Mouse (Mus musculus) myocyte (in vitro differentiated cells): ENCODE results near the gene Ptprm. TPM values are rescaled to one million over a fixed set of nuclear protein-coding genes. Genes with fewer than 3 reads are reported as not detected.

Experiments
- H3K27me3 ChIP-seq: one replicate; pipeline ENCODE4 v1.6.1; 2011; ENCODE audit not compliant: control insufficient read depth, insufficient read depth, insufficient read length
- H3K36me3 ChIP-seq: one replicate; pipeline ENCODE4 v1.6.1; 2011; ENCODE audit not compliant: control insufficient read depth, insufficient read depth
- H3K4me2 ChIP-seq: one replicate; pipeline ENCODE4 v1.6.1; 2011; ENCODE audit warnings: low read depth, control low read depth
- H3K4me3 ChIP-seq: one replicate; pipeline ENCODE4 v1.5.1; 2011; ENCODE audit warnings: mild to moderate bottlenecking, control low read depth, moderate library complexity
- H3K79me2 ChIP-seq: one replicate; pipeline ENCODE4 v1.6.1; 2011; ENCODE audit not compliant: control insufficient read depth, insufficient read depth
- H3ac ChIP-seq: one replicate; pipeline ENCODE4 v1.6.1; 2011; ENCODE audit not compliant: control insufficient read depth, insufficient read length
- CEBPB ChIP-seq: IDR thresholded peaks from 2 replicates; pipeline ENCODE4 v1.6.1; 2011; ENCODE audit warnings: mild to moderate bottlenecking, moderate library complexity; ENCODE audit not compliant: poor library complexity, insufficient read depth, severe bottlenecking
- E2F4 ChIP-seq: IDR thresholded peaks from one replicate; pipeline ENCODE4 v1.6.1; 2011; ENCODE audit warnings: mild to moderate bottlenecking, control low read depth, moderate library complexity; ENCODE audit not compliant: insufficient read depth
- MAX ChIP-seq: IDR thresholded peaks from one replicate; pipeline ENCODE4 v1.6.1; 2011; ENCODE audit warnings: low read depth, mild to moderate bottlenecking, control low read depth
- MYOD1 ChIP-seq, 3 experiments: IDR thresholded peaks; one replicate each; pipeline ENCODE4 v1.6.1; 2011; ENCODE audit warnings: control low read depth in 2 of 3, low read depth in 2 of 3, mild to moderate bottlenecking in 2 of 3, moderate library complexity in 1 of 3; ENCODE audit not compliant: insufficient read length in 2 of 3, control insufficient read depth in 1 of 3
- MYOG ChIP-seq, 3 experiments: IDR thresholded peaks; one replicate each; pipeline ENCODE4 v1.6.1; 2011; ENCODE audit warnings: control low read depth in 2 of 3, low read depth in 2 of 3, mild to moderate bottlenecking in 2 of 3; ENCODE audit not compliant: insufficient read length in 2 of 3, control insufficient read depth in 1 of 3, insufficient read depth in 1 of 3
- POLR2A ChIP-seq: IDR thresholded peaks from one replicate; pipeline ENCODE4 v1.6.1; 2011; ENCODE audit warnings: low read depth, mild to moderate bottlenecking, control low read depth, moderate library complexity; ENCODE audit not compliant: insufficient read length
- POLR2AphosphoS2 ChIP-seq: IDR thresholded peaks from one replicate; pipeline ENCODE4 v1.6.1; 2011; ENCODE audit warnings: low read depth, control low read depth; ENCODE audit not compliant: insufficient read length
- REST ChIP-seq: IDR thresholded peaks from one replicate; pipeline ENCODE4 v1.6.1; 2011; ENCODE audit warnings: mild to moderate bottlenecking, control low read depth, moderate library complexity; ENCODE audit not compliant: insufficient read depth, insufficient read length
- SRF ChIP-seq: IDR thresholded peaks from one replicate; pipeline ENCODE4 v1.6.1; 2011; ENCODE audit warnings: low read depth; ENCODE audit not compliant: control insufficient read depth, insufficient read length
- TCF12 ChIP-seq: IDR thresholded peaks from one replicate; pipeline ENCODE4 v1.6.1; 2011; ENCODE audit warnings: mild to moderate bottlenecking, control low read depth; ENCODE audit not compliant: poor library complexity, insufficient read depth, severe bottlenecking
- TCF3 ChIP-seq: IDR thresholded peaks from one replicate; pipeline ENCODE4 v1.6.1; 2011; ENCODE audit warnings: low read depth, control low read depth; ENCODE audit not compliant: insufficient read length
- USF1 ChIP-seq: IDR thresholded peaks from one replicate; pipeline ENCODE4 v1.6.1; 2011; ENCODE audit warnings: low read depth, mild to moderate bottlenecking, control low read depth, moderate library complexity
- polyA plus RNA-seq: library from polyadenylated mRNA; unstranded; fragments of >200 nt; fragmentation: generic; extraction: Trizol; gene quantifications from one replicate; pipeline ENCODE4 v1.2.1, GENCODE M21; 2012; ENCODE audit warnings: missing spikeins

The Ptprm gene
- polyA plus RNA-seq, 1 experiment: 6.5 TPM

DNA sequence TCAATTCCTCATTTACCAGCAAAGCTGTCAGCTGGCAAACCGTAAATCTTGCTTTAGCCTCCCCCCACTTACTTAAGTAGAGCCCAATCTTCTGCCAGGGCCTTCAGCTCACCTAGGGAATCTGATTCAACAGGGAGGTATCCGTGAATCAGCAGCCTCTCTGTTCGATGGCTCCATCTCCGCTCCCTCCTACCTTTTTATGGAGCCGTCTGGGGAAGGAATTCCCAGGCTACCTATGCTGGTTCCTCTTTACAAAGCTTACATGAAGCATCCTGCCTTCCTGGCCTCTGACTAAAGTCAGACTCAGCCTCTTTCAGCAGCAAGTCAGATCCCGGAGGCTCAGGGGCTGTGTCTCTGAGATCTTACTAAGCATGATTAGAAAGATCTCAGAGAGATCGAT is 264.1 kb downstream of the Ptprm start:
- H3K27me3 ChIP-seq: no peaks in the 10 kb centered on the region
- no peaks in the 10 kb centered on the region for H3K79me2 ChIP-seq
- no peak overlapping the region for H3K4me3 ChIP-seq
- no peaks in the 10 kb centered on the region for H3K36me3 ChIP-seq
- TF ChIP-seq TCF3: no peak
- no peak for TF ChIP-seq SRF
- no peak for TF ChIP-seq REST
- TF ChIP-seq POLR2A: no peak
- TF ChIP-seq E2F4: no peak
- no peak for TF ChIP-seq USF1
- no peak for TF ChIP-seq MYOG (IDR thresholded peaks at IDR 0.05; ENCODE audit: control insufficient read depth in 1 of 3, insufficient read depth in 1 of 3, insufficient read length in 2 of 3, low read depth in 2 of 3)
- no peak for TF ChIP-seq CEBPB
- no peak for TF ChIP-seq TCF12
- no peak overlapping the region for H3ac ChIP-seq
- H3K4me2 ChIP-seq: no peak overlapping the region

DNA sequence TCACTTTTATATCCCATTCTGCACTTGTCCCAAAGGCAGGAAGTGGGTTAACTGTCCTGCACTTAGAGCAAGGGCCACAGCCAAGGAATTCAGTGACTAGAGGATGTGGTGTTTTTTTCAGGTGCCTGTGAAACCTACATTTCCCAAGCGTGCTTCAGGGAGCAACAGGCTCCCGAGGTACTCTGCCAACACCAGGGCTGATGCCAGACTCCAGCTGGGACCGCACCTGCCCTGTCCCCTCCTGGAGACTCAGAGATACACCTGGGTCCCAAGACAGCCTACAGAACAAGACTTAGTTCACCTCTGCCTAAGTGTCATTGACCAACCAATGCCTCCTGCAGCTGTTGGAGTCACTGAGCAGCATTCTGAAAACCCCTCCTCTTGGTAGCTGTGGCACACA is 264.6 kb downstream of the Ptprm start:
- TF ChIP-seq POLR2AphosphoS2 (no peak), TCF3 (no peak)
- H3ac ChIP-seq: no peak overlapping the region

GRCm38 (mm10) chr17:67087585-67087984 is 266.7 kb downstream of the Ptprm start:
- no peak overlapping the region for H3K4me3 ChIP-seq
- H3K4me2 ChIP-seq: no peak overlapping the region
- H3K79me2 ChIP-seq: no peaks in the 10 kb centered on the region
- no peaks in the 10 kb centered on the region for H3K36me3 ChIP-seq
- no peaks in the 10 kb centered on the region for H3K27me3 ChIP-seq
- TF ChIP-seq SRF: no peak
- no peak for TF ChIP-seq POLR2A
- TF ChIP-seq POLR2AphosphoS2: no peak
- TF ChIP-seq CEBPB: no peak
- no peak for TF ChIP-seq USF1
- no peak for TF ChIP-seq TCF3
- no peak for TF ChIP-seq MYOD1 (IDR thresholded peaks at IDR 0.05; ENCODE audit: control insufficient read depth in 1 of 3, insufficient read length in 2 of 3, low read depth in 2 of 3)
- TF ChIP-seq E2F4: no peak
- no peak for TF ChIP-seq REST
- no peak for TF ChIP-seq MAX
- no peak for TF ChIP-seq TCF12
- no peak for TF ChIP-seq MYOG (IDR thresholded peaks at IDR 0.05; ENCODE audit: control insufficient read depth in 1 of 3, insufficient read depth in 1 of 3, insufficient read length in 2 of 3, low read depth in 2 of 3)
- no peak overlapping the region for H3ac ChIP-seq

More for the DNA sequence above, 264.6 kb downstream of the Ptprm start:
- no peaks in the 10 kb centered on the region for H3K79me2 ChIP-seq
- H3K4me2 ChIP-seq: no peak overlapping the region
- no peaks in the 10 kb centered on the region for H3K27me3 ChIP-seq
- H3K4me3 ChIP-seq: no peak overlapping the region
- H3K36me3 ChIP-seq: no peaks in the 10 kb centered on the region

- TF ChIP-seq MYOD1 (IDR thresholded peaks at IDR 0.05; ENCODE audit: control insufficient read depth in 1 of 3, insufficient read length in 2 of 3, low read depth in 2 of 3): no peak
- no peak for TF ChIP-seq REST
- no peak for TF ChIP-seq CEBPB
- TF ChIP-seq TCF3: no peak
- no peak for TF ChIP-seq TCF12
- TF ChIP-seq POLR2A: no peak
- no peak for TF ChIP-seq MYOG (IDR thresholded peaks at IDR 0.05; ENCODE audit: control insufficient read depth in 1 of 3, insufficient read depth in 1 of 3, insufficient read length in 2 of 3, low read depth in 2 of 3)
- no peak for TF ChIP-seq E2F4
- no peak for TF ChIP-seq MAX
- no peak for TF ChIP-seq POLR2AphosphoS2
- no peak for TF ChIP-seq SRF
- TF ChIP-seq USF1: no peak
- no peaks in the 10 kb centered on the region for H3K79me2 ChIP-seq
- H3ac ChIP-seq: no peak overlapping the region
- H3K27me3 ChIP-seq: no peaks in the 10 kb centered on the region
- no peaks in the 10 kb centered on the region for H3K36me3 ChIP-seq
- no peak overlapping the region for H3K4me3 ChIP-seq
- no peak overlapping the region for H3K4me2 ChIP-seq
These were observed 267.4 kb downstream of the Ptprm start for GRCm38 (mm10) chr17:67086811-67087210.

- H3K79me2 ChIP-seq: no peaks in the 10 kb centered on the region
- no peaks in the 10 kb centered on the region for H3K36me3 ChIP-seq
- H3K27me3 ChIP-seq: no peaks in the 10 kb centered on the region
- peak overlapping the region; percentile 9 for H3K4me2 ChIP-seq
- TF ChIP-seq REST: no peak
- TF ChIP-seq SRF: no peak
- TF ChIP-seq MYOG (IDR thresholded peaks at IDR 0.05; ENCODE audit: control insufficient read depth in 1 of 3, insufficient read depth in 1 of 3, insufficient read length in 2 of 3, low read depth in 2 of 3): no peak
- no peak for TF ChIP-seq E2F4
- no peak for TF ChIP-seq TCF3
- no peak for TF ChIP-seq USF1
- TF ChIP-seq MYOD1 (IDR thresholded peaks at IDR 0.05; ENCODE audit: control insufficient read depth in 1 of 3, insufficient read length in 2 of 3, low read depth in 2 of 3): no peak
- no peak overlapping the region for H3ac ChIP-seq
- H3K4me3 ChIP-seq: no peak overlapping the region
These were observed 269.8 kb downstream of the Ptprm start for GRCm38 (mm10) chr17:67084501-67084900.
